Mouse (Mus musculus) macrophage (primary cell): Measurements from ENCODE around the gene Aqp11. TPM values are rescaled to one million over a fixed set of nuclear protein-coding genes. Genes with fewer than 3 reads are reported as not detected.

Experiments used
- H3K27ac ChIP-seq: fragments of 350-480 bp; formaldehyde crosslinking; 2 replicates; pipeline ENCODE4 v1.9.0; 2021
- H3K36me3 ChIP-seq: fragments of 350-480 bp; formaldehyde crosslinking; 2 replicates; pipeline ENCODE4 v1.9.0; 2021; ENCODE audit errors: inconsistent target
- H3K4me3 ChIP-seq: fragments of 350-480 bp; formaldehyde crosslinking; 2 replicates; pipeline ENCODE4 v1.9.0; 2021; ENCODE audit errors: inconsistent target
- H3K79me2 ChIP-seq: fragments of 350-480 bp; formaldehyde crosslinking; 2 replicates; pipeline ENCODE4 v1.9.0; 2021; ENCODE audit errors: inconsistent target
- WGBS: methylation state at CpG from one replicate; pipeline ENCODE4 v1.1.7; 2026; ENCODE audit warnings: inconsistent platforms; ENCODE audit not compliant: missing documents; 5-methylcytosine and 5-hydroxymethylcytosine counted together
- polyA plus RNA-seq: library from polyadenylated mRNA; stranded (reverse); fragments of 250-400 nt; gene quantifications from 3 replicates; pipeline ENCODE4 v1.2.4, GENCODE M21; 2018; ENCODE audit warnings: inconsistent platforms

Gene Aqp11
- polyA plus RNA-seq, 1 experiment from 2014 or later: 0.52 TPM

DNA sequence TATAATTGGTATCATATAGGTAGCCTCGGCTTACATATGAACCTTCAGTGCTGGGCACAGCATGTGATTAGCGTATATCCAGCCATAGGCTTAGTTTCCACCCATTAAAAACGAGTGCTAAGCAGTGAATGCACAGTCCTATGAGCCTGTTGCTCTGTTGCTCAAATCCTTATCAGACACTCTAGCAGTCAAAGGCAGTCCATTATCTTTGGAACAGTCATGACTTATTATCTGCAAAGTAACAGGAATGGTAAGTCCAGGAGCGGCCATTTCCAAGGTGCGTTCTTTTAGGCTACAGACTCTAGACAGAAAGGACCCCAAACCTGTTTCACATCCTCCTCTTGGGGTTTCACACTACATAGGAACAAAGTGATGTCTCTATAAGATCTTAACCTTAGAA lies 4.5 kb downstream of the Aqp11 start:
- WGBS: 88% methylated on average over 5 of the region's 5 CpGs
- Histone ChIP-seq H3K36me3 (no peaks in the 10 kb centered on the region), H3K79me2 (no peaks in the 10 kb centered on the region), H3K27ac (no peak overlapping the region), H3K4me3 (no peak overlapping the region)

DNA sequence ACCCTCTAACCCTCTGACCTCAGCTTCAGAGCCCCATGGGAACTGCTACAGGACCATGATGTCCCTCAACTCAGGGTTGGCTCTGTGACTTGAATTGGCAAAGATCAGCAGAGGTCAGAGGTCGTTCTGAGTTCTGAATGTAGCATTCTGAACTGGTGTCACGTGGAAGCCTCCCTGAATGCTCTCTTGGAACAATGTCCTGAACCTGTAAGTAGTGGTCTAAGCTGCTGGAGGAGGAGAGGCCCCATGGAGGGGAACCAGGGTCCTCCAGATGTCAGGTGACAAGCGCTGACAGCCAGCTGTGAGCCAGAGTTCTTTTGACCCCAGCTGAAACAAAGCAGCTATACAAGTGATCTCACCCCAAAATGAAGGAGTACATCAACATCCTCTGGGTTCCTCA lies 7.7 kb downstream of the Aqp11 start:
- Histone ChIP-seq H3K79me2 (no peaks in the 10 kb centered on the region), H3K27ac (no peak overlapping the region), H3K4me3 (no peak overlapping the region), H3K36me3 (no peaks in the 10 kb centered on the region)
- WGBS: 97% methylated on average over 3 of the region's 3 CpGs

GRCm38 (mm10) chr7:97728666-97729614 lies 9.1 kb downstream of the Aqp11 start:
- no peak overlapping the region for H3K4me3 ChIP-seq
- 91% methylated on average over 13 of the region's 14 CpGs for WGBS
- no peak overlapping the region for H3K27ac ChIP-seq
- no peaks in the 10 kb centered on the region for H3K36me3 ChIP-seq
- no peaks in the 10 kb centered on the region for H3K79me2 ChIP-seq

GRCm38 (mm10) chr7:97726778-97727177 lies 11.3 kb downstream of the Aqp11 start:
- 95% methylated on average over 7 of the region's 7 CpGs for WGBS
- Histone ChIP-seq H3K4me3 (no peak overlapping the region), H3K36me3 (no peaks in the 10 kb centered on the region), H3K27ac (no peak overlapping the region), H3K79me2 (no peaks in the 10 kb centered on the region)

- WGBS: 95% methylated on average over 7 of the region's 7 CpGs
- Histone ChIP-seq H3K4me3 (no peak overlapping the region), H3K36me3 (no peaks in the 10 kb centered on the region), H3K79me2 (no peaks in the 10 kb centered on the region), H3K27ac (no peak overlapping the region)
These were observed 12.0 kb downstream of the Aqp11 start for GRCm38 (mm10) chr7:97726080-97726479.

DNA sequence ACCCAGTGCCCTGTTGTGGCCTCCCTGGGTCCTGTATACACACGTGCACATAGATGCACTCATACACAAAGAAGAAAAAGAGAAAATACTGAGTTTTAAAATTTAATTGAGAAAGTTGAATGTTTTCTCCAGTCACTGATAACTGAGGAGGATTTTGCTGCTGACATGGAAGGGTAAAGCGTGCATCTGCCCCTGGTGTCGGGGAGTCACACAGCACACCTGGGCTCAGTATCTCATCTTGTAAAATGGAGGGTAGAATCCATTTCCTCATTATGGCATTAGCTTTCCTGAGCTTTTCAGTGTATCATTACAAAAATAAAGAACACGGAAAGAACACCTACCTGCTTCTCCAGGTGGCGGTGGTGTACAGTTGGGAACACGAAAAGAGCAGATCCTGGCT lies 12.7 kb downstream of the Aqp11 start:
- 95% methylated on average over 5 of the region's 6 CpGs for WGBS
- Histone ChIP-seq H3K79me2 (no peaks in the 10 kb centered on the region), H3K27ac (no peak overlapping the region), H3K36me3 (peaks cover 7% of the 10 kb centered on the region; the same call in 1 of the 2 replicates), H3K4me3 (no peak overlapping the region)

DNA sequence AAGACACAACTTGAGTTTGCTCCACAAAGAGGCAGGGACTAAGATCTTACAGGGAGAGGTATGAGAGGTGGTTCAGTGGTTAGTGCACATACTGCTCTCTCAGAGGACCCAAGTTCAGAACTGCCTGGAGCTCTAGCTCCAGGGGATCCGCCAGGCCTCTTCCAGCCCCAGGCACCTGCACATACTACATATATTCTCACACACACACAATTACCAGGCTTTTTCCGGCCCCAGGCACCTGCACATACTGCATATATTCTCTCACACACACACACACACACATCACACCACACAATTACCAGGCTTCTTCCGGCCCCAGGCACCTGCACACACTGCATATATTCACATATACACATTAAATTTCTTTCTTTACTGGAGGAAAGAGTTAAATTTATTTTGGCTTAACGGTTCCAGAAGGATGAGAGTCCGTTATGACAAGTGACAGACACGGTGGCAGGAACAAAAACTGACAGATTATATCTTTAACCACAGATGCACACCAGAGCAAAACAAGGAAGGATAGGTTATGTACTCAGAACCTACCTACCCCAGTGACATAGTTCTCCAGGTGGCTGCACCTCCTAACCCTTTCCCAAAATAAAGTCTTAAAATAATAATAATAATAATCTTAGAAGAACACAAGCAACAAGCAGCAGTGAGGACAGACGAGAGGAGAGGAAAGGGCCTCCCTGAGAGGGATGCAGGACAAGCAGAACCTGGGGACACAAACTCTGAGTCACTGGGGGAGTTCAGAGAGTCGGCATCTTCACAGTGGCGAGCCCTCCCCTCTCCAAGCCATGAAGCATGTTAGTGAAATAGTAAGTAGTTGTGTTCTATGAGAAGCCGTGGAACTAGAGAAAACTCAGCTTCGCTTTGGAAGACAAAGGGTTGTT lies 14.2 kb downstream of the Aqp11 start:
- H3K27ac ChIP-seq: no peak overlapping the region
- peaks cover 13% of the 10 kb centered on the region for H3K36me3 ChIP-seq
- H3K79me2 ChIP-seq: no peaks in the 10 kb centered on the region
- H3K4me3 ChIP-seq: no peak overlapping the region
- WGBS: 87% methylated on average over 11 of the region's 11 CpGs

GRCm38 (mm10) chr7:97722278-97722918 lies 15.7 kb downstream of the Aqp11 start:
- Histone ChIP-seq H3K27ac (no peak overlapping the region), H3K79me2 (no peaks in the 10 kb centered on the region), H3K4me3 (no peak overlapping the region), H3K36me3 (peaks cover 27% of the 10 kb centered on the region)
- WGBS: 96% methylated on average over 7 of the region's 7 CpGs

GRCm38 (mm10) chr7:97720109-97720508 lies 18.0 kb downstream of the Aqp11 start:
- H3K36me3 ChIP-seq: peaks cover 45% of the 10 kb centered on the region
- H3K4me3 ChIP-seq: no peak overlapping the region
- no peaks in the 10 kb centered on the region for H3K79me2 ChIP-seq
- WGBS: 90% methylated on average over 5 of the region's 5 CpGs
- H3K27ac ChIP-seq: no peak overlapping the region

DNA sequence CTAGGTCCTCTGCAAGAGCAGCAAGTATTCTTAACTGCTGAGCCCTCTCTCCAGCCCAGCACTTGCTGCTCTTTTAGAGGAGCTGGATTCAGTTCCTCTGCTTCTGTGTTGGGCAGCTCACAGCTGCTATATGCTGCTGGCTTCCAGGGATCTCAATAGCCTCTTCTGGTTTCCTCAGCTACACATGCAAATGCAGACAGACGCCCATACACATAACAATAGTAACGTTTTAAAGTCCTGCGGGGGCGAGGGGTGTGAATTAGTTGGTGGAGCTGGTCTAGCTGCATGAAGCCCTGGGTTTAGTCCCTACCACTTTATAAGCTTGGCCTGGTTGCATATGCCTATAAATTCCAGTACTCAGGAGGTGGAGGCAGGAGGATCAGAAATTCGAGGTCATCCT lies 19.0 kb downstream of the Aqp11 start:
- WGBS: 91% methylated on average over 5 of the region's 5 CpGs
- Histone ChIP-seq H3K27ac (no peak overlapping the region), H3K36me3 (peaks cover 55% of the 10 kb centered on the region), H3K4me3 (no peak overlapping the region), H3K79me2 (no peaks in the 10 kb centered on the region)

GRCm38 (mm10) chr7:97717326-97717725 lies 20.8 kb downstream of the Aqp11 start:
- Histone ChIP-seq H3K27ac (no peak overlapping the region), H3K79me2 (no peaks in the 10 kb centered on the region), H3K4me3 (no peak overlapping the region), H3K36me3 (peaks cover 71% of the 10 kb centered on the region)
- 92% methylated on average over 1 of the region's 1 CpGs for WGBS

GRCm38 (mm10) chr7:97714651-97715050 lies 23.4 kb downstream of the Aqp11 start:
- Histone ChIP-seq H3K27ac (no peak overlapping the region), H3K4me3 (no peak overlapping the region), H3K36me3 (peaks cover 70% of the 10 kb centered on the region), H3K79me2 (peaks cover 7% of the 10 kb centered on the region; the same call in 1 of the 2 replicates)
- 97% methylated on average over 5 of the region's 5 CpGs for WGBS

DNA sequence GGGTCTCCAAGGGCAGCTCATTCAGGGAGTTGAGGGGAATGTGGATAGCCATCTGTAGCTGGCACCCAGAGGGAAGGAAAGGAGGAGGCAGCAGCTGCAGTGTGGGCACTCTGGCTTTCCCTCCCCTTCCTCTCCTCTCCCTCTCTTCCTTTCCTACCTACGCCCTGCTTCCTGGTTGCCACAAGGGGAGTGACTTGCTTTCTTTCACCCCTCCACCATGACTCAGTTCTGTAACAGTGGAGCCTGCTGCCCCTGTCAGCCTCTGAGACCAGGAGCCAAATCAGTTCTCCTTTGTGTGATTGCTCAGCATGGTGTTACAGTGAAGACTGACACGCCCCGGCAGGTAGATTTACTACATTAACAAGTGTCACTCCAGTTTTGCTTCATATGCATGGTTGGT lies 28.9 kb downstream of the Aqp11 start:
- Histone ChIP-seq H3K27ac (no peak overlapping the region), H3K79me2 (peaks cover 61% of the 10 kb centered on the region), H3K4me3 (no peak overlapping the region), H3K36me3 (peaks cover 24% of the 10 kb centered on the region; the same call in 1 of the 2 replicates)
- WGBS: 58% methylated on average over 3 of the region's 3 CpGs

GRCm38 (mm10) chr7:97707809-97708208 lies 30.3 kb downstream of the Aqp11 start:
- Histone ChIP-seq H3K4me3 (no peak overlapping the region), H3K27ac (no peak overlapping the region), H3K36me3 (peaks cover 12% of the 10 kb centered on the region; the same call in 1 of the 2 replicates), H3K79me2 (peaks cover 75% of the 10 kb centered on the region)
- WGBS: 98% methylated on average over 5 of the region's 5 CpGs
